Mouse (Mus musculus) lung, postnatal 0 days (tissue): ENCODE measurements around the gene Cilp.

Experiments
- CTCF ChIP-seq: IDR thresholded peaks from 2 replicates; pipeline ENCODE4 v1.5.1; 2016; ENCODE audit warnings: antibody characterized with exemption, mild to moderate bottlenecking
- EP300 ChIP-seq: IDR thresholded peaks from 2 replicates; pipeline ENCODE4 v1.6.1; 2016; ENCODE audit warnings: antibody characterized with exemption, mild to moderate bottlenecking, control low read depth

DNA sequence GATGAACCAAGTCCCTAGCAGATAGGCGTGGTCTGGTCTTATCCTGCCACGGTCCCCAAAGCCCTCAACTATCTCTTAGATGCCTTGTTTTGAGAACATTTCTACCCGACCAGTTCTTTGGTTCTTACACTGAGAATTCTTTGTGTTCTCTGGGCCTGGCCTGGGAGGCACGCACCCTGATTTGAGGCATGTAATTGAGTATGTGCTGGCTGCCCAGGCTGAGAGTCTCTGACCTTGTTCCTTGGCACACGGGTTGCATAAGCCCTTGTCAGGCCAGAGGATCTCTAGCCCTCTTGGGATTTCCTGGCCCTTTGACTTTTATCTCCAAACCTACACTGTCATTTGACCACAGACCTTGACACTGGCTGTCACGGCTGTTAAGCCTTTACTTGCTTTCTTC, 47.3 kb upstream of the Cilp start:
- no peak for TF ChIP-seq CTCF
- no peak for TF ChIP-seq EP300
